Mouse (Mus musculus) brown adipose tissue, adult 24 weeks (tissue): ENCODE measurements around the gene Copz1. TPM values are rescaled to one million over a fixed set of nuclear protein-coding genes. Genes with fewer than 3 reads are reported as not detected.
"Not testable (repeated sequence)": the region's sequence is repeated elsewhere in the genome, so short reads cannot be mapped to it uniquely, and the experiment has no call there.

ENCODE experiments used
- H3K27ac ChIP-seq: fragments of 200-500 bp; replicated peaks from 2 replicates; pipeline ENCODE4 v1.5.1; 2012; ENCODE audit warnings: low read depth, mild to moderate bottlenecking, low read length
- H3K4me1 ChIP-seq: fragments of 200-500 bp; 2 replicates; pipeline ENCODE4 v1.6.1; 2012; ENCODE audit warnings: low read length, mixed read lengths; ENCODE audit not compliant: control insufficient read depth, insufficient read depth, insufficient read length
- H3K4me3 ChIP-seq: fragments of 200-500 bp; 2 replicates; pipeline ENCODE4 v1.5.1; 2012; ENCODE audit warnings: low read depth, mild to moderate bottlenecking, low read length, moderate library complexity; ENCODE audit not compliant: insufficient read depth
- polyA plus RNA-seq: library from polyadenylated mRNA; stranded (reverse); fragments of >200 nt; gene quantifications from 2 replicates; pipeline ENCODE4 v1.2.4, GENCODE M21; 2012; ENCODE audit not compliant: missing spikeins, insufficient read depth, insufficient read length

Copz1 gene
- polyA plus RNA-seq, 1 experiment = 85.4 TPM

- Histone ChIP-seq H3K27ac (no peak overlapping the region), H3K4me3 (no peak overlapping the region)
Measured at GRCm38 (mm10) chr15:103264794-103265193, 7.7 kb upstream of the Copz1 start.

GRCm38 (mm10) chr15:103268903-103269302 lies 3.6 kb upstream of the Copz1 start:
- Histone ChIP-seq H3K27ac (no peak overlapping the region), H3K4me3 (no peak overlapping the region), H3K4me1 (peaks cover 2% of the 10 kb centered on the region; the same call in 1 of the 2 replicates)

More at GRCm38 (mm10) chr15:103264794-103265193, 7.7 kb upstream of the Copz1 start:
- H3K4me1 ChIP-seq = no peaks in the 10 kb centered on the region

DNA sequence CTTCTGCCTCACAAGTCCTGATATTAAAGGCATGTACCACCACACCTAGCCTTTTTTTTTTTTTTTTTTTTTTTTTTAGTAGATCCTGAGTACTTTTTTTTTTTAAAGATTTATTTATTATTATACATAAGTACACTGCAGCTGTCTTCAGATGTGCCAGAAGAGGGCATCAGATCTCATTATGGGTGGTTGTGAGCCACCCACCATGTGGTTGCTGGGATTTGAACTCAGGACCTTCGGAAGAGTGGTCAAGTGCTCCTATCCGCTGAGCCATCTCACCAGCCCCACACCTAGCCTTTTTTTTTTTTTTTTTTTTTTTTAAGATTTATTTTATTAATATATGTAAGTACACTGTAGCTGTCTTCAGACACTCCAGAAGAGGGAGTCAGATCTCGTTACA lies 3.4 kb downstream of the Copz1 start:
- not testable (repeated sequence) for H3K27ac ChIP-seq, H3K4me1 ChIP-seq, H3K4me3 ChIP-seq

DNA sequence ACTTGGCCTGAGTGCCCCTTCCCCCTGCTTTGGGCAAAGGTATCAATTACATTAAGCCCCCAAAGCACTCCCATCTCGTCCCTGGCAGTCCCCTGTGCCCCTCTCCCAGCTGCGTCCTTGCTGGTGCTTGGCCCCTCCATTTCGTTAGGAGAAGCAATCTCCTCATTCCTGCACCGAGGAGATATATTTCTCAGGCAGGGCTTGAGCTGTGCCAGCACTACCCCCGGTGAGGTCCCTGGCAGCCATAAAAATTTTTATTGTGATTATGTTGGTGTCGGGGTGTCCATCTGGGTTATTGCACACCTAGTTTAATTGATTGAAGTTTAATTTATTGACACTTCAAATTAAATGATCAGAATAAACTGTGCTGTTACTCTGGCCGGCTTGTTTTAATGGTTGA lies 5.4 kb downstream of the Copz1 start:
- Histone ChIP-seq H3K4me1 (peaks cover 2% of the 10 kb centered on the region; the same call in 1 of the 2 replicates), H3K27ac (no peak overlapping the region), H3K4me3 (no peak overlapping the region)

DNA sequence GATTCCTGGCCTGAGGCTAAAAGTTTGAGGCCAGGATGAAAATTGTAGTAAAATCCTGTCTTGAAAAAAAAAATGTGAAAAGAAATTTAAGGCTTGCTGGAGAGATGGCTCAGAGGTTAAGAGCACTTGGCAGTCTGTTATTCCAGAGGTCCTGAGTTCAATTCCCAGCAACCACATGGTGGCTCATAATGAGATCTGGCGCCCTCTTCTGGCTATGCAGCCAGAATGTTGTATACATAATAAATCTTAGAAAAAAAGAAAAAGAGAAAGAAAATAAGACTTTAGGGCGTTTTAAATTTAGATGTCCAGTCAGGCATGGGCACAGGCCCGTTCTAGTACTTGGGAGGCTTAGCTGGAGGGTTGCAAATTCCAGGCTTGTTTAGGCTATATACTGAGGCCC lies 7.2 kb downstream of the Copz1 start:
- no peak overlapping the region for H3K4me3 ChIP-seq
- H3K27ac ChIP-seq = no peak overlapping the region
- H3K4me1 ChIP-seq = no peaks in the 10 kb centered on the region

DNA sequence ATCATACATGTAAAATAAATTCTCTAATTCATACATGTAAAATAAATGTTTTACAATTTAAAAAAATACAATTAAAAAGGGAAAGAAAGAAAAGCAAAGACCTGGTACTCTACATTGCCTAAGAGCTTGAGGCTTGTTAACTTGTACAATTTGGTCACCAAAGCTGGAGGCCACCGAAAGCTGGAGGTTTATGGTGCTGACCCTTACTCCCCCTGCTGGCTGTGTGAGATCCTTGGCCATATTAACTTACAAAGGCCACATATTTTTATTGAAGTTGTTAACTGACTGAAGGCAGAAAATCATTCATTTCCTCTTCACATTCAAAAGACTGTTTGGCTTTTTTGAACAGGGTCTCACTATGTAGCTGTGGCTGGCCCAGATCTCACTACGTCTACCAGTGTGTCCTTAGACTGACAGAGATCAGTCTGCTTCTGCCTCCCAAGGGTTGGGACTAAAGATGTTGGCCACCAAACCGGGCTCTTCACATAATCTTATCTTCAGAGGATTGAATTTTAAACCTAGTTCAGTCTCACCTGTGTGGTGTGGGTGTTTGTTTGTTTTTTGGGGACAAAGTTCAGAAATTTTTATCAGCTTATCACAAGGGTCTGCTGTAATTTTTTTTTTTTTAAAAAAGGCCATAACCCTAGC lies 8.4 kb downstream of the Copz1 start:
- H3K4me1 ChIP-seq = peaks cover 2% of the 10 kb centered on the region; the same call in 1 of the 2 replicates
- H3K27ac ChIP-seq = no peak overlapping the region
- H3K4me3 ChIP-seq = no peak overlapping the region

DNA sequence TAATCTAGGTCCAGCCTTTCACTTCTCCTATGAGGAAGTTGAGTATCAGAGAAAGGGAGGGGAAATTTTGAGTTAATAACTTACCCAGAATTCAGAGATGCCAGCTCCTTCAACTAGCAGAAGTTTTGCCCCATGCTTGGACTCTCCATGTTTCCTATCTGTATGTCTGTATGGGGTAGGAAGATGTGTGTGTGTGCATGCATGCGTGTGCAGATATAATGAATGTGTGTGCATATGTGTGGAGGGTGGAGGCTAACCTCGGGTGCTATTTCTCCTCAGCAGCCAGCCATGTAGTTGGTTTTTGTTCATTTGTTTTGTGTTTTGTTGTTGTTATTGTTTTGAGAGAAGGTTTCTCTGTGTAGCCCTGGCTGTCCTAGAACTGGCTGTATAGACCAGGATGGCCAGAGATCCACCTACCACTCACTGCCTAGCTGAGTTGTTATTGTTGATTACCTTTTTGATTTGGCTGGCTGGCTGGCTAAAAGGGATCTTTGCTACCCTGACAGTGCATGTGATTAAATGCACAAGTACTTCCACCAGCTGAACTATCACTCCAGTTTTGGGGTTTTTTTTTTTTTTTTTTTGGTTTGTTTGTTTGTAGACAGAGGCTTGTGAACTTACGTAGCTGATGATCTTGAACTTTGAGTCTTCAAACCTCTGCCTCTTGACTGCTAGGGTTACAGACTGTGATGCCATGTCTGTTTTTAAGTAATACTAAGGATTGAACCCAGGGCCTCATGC lies 9.1 kb downstream of the Copz1 start:
- Histone ChIP-seq H3K4me1 (peaks cover 6% of the 10 kb centered on the region; the same call in 1 of the 2 replicates), H3K4me3 (no peak overlapping the region), H3K27ac (no peak overlapping the region)

DNA sequence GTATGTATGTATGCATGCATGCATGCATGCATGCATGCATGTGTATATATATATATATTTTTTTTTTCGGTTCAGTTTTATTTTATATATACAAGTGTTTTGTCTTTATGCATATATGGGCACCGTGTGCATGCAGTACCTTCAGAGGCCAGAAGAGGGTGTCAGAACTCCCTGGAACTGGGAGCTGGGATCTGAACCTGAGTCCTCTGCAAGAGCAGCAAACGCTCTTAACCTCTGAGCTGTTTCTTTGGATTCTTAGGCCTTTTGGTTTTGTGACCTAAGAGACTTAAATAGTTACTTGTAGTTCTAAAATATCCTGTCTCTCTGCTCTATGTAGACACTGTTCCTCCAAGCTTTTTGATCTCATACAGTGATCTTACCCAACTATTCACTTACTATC lies 11.6 kb downstream of the Copz1 start:
- Histone ChIP-seq H3K4me1 (peaks cover 6% of the 10 kb centered on the region; the same call in 1 of the 2 replicates), H3K4me3 (no peak overlapping the region), H3K27ac (no peak overlapping the region)

DNA sequence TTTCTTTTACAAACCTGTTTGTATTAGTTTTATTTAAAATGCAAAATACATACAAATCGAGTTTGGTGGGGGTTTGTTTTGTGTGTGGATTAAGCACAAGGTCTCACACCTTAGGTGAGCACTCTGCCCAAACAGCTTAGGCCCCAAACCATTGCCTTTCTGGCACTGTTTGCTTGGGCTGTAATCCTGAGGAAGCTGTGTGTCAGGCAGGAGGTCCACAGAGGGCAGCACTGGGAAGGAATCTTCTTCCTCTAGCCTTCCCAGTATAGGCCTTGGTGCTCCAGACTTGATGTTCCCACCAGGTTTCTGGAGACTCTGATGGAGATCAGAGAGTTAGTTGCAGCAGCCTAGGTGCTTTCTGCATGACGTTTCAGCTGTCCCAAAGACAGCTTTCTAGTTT lies 12.1 kb downstream of the Copz1 start:
- H3K27ac ChIP-seq = no peak overlapping the region
- H3K4me1 ChIP-seq = peaks cover 6% of the 10 kb centered on the region; the same call in 1 of the 2 replicates
- H3K4me3 ChIP-seq = no peak overlapping the region

DNA sequence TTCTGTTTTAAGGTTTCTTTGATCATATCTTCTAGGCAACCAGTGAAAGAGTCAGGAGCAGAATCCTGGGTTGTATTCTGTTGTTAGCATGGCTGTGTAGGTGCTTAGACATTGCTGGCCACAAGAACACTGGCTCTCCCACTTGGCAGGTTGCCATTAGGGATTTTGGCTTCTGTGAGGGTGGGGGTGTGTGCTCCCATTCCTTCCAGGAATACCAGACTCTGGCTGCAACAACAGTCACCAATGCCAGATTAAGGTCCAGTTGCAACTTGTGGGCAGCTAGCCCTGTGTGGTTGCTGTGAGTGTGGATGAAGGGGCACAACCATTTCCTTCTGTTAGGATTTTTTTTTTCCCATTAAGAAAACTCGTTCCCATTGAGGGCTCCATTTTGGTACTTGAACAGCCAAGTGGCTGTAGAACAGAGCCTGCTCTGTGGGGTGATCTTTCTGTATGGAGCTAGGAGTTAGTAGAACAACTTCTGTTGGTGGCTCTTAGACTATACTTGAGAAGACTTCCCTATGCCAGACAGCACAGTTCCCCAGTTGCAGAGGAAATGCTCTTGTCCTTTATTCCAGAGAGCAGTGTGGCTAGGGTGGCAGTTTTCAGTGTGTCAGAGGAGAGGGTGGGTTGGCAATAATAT lies 13.4 kb downstream of the Copz1 start:
- Histone ChIP-seq H3K4me1 (peaks cover 6% of the 10 kb centered on the region; the same call in 1 of the 2 replicates), H3K27ac (no peak overlapping the region), H3K4me3 (no peak overlapping the region)

DNA sequence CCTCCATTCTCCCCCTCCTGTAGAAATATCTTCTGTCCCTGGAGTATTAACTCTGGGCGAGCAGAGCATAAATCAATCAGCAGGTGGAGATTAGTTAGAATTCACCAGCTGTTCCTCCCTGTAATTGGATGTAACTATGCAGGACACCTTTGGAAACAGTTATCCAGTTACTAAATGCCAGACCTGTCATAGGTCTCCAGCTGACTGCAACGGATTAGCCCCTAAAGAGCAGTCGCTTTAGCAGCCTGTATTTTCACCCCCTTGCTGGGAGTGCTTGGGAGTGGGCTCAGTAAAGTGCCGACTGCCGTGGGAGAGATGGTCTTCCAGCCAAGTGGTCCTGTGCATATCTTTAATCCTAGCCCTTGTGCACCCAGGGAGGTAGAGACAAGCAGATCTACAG lies 17.1 kb downstream of the Copz1 start:
- Histone ChIP-seq H3K27ac (no peak overlapping the region), H3K4me1 (peaks cover 6% of the 10 kb centered on the region; the same call in 1 of the 2 replicates), H3K4me3 (no peak overlapping the region)

- no peak overlapping the region for H3K4me3 ChIP-seq
- H3K27ac ChIP-seq = no peak overlapping the region
- peaks cover 4% of the 10 kb centered on the region; the same call in 1 of the 2 replicates for H3K4me1 ChIP-seq
Measured at GRCm38 (mm10) chr15:103290417-103290816, 17.9 kb downstream of the Copz1 start.

GRCm38 (mm10) chr15:103290843-103291242 lies 18.3 kb downstream of the Copz1 start:
- Histone ChIP-seq H3K4me1 (peaks cover 4% of the 10 kb centered on the region; the same call in 1 of the 2 replicates), H3K27ac (no peak overlapping the region), H3K4me3 (no peak overlapping the region)

GRCm38 (mm10) chr15:103292673-103293345 lies 20.3 kb downstream of the Copz1 start:
- no peak overlapping the region for H3K27ac ChIP-seq
- no peaks in the 10 kb centered on the region for H3K4me1 ChIP-seq
- no peak overlapping the region for H3K4me3 ChIP-seq

DNA sequence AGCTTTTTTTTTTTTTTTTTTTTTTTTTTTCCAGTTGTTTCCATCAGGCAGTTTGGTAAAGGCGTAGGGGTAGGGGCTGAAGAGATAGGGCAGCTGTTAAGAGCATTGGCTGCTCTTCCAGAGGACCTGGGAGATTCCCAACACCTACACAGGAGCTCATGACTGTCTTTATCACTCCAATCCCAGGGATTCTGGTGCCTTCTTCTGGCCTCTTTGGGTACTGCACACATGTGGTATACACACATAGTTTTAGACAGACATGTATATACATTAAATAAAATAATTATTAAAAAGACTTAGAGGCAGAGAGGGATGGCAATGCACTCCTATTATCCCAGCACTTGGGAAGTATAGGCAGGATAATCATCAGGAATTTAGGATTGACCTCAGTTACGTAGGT lies 20.9 kb downstream of the Copz1 start:
- Histone ChIP-seq H3K4me1 (no peaks in the 10 kb centered on the region), H3K27ac (no peak overlapping the region)

More for the DNA sequence above, 20.9 kb downstream of the Copz1 start:
- no peak overlapping the region for H3K4me3 ChIP-seq
